Comparison of ENCODE assay signal across 15 mouse cellular contexts in genomic region chr9:45620049-45620448, GRCm38 (mm10).
DNase-seq lines count a peak whose midpoint lies in the region; ATAC-seq and TF ChIP-seq lines count a peak whose summit lies in the region.
"Had no signal": no experiment of that assay in that cellular context is flagged by ENCODE, and none has a peak within 500 bp of the region (broad histone marks: within the 10 kb centered on the region; RNA-seq: fewer than 3 reads in every experiment).

No protein-coding gene starts in this region.

- H3K27me3 ChIP-seq in forebrain, embryonic 12.5 days, result no peaks in the 10 kb centered on the region; the same call in 1 of the 2 replicates
- H3K27me3 ChIP-seq in forebrain, embryonic 11.5 days (ENCODE audit: control insufficient read depth, insufficient read depth, low read length), result no peaks in the 10 kb centered on the region
- no peaks in the 10 kb centered on the region for H3K27me3 ChIP-seq in midbrain, embryonic 11.5 days (ENCODE audit: control insufficient read depth, insufficient read depth, low read length)
- H3K27me3 ChIP-seq: embryonic facial prominence, embryonic 15.5 days had no signal

- TF ChIP-seq POLR2A in olfactory bulb, adult 2 months (IDR thresholded peaks at IDR 0.05; ENCODE audit: insufficient read depth, low read depth, low read length), result no peak

- TF ChIP-seq CTCF in olfactory bulb, adult 2 months (IDR thresholded peaks at IDR 0.05; ENCODE audit: insufficient read depth, low read depth, low read length), result no peak

- no peaks in the 10 kb centered on the region for H3K9me3 ChIP-seq in forebrain, embryonic 12.5 days
- no peaks in the 10 kb centered on the region for H3K9me3 ChIP-seq in forebrain, embryonic 11.5 days (ENCODE audit: control insufficient read depth, low read length)
- no peaks in the 10 kb centered on the region for H3K9me3 ChIP-seq in midbrain, embryonic 11.5 days (ENCODE audit: control insufficient read depth, low read length)
- H3K9me3 ChIP-seq: embryonic facial prominence, embryonic 15.5 days; heart, embryonic 13.5 days had no signal

- H3K36me3 ChIP-seq in forebrain, embryonic 12.5 days (replicated peaks), result no peaks in the 10 kb centered on the region
- H3K36me3 ChIP-seq in forebrain, embryonic 11.5 days (ENCODE audit: control insufficient read depth, insufficient read depth, low read length), result no peaks in the 10 kb centered on the region
- H3K36me3 ChIP-seq in midbrain, embryonic 11.5 days (ENCODE audit: control insufficient read depth, insufficient read depth, low read length), result no peaks in the 10 kb centered on the region
- H3K36me3 ChIP-seq: embryonic facial prominence, embryonic 15.5 days; heart, embryonic 13.5 days had no signal

- H3K4me2 ChIP-seq in forebrain, embryonic 12.5 days, result no peak overlapping the region
- H3K4me2 ChIP-seq in forebrain, embryonic 11.5 days (ENCODE audit: low read depth, low read length, severe bottlenecking), result no peak overlapping the region
- no peak overlapping the region for H3K4me2 ChIP-seq in midbrain, embryonic 11.5 days
- H3K4me2 ChIP-seq: embryonic facial prominence, embryonic 15.5 days; heart, embryonic 13.5 days had no signal

- H3K4me1 ChIP-seq in forebrain, embryonic 12.5 days, result peaks cover 30% of the 10 kb centered on the region
- H3K4me1 ChIP-seq in forebrain, embryonic 11.5 days (replicated peaks; ENCODE audit: control insufficient read depth, insufficient read depth, low read length), result peaks cover 4% of the 10 kb centered on the region; the same call in 1 of the 2 replicates
- H3K4me1 ChIP-seq in midbrain, embryonic 11.5 days (ENCODE audit: control insufficient read depth, insufficient read depth, low read length), result peaks cover 2% of the 10 kb centered on the region; the same call in 1 of the 2 replicates
- peaks cover 40% of the 10 kb centered on the region for H3K4me1 ChIP-seq in olfactory bulb, adult 2 months (ENCODE audit: control insufficient read depth, insufficient read depth, low read length)
- H3K4me1 ChIP-seq: heart, embryonic 13.5 days had no signal

- no peak overlapping the region for H3K4me3 ChIP-seq in forebrain, embryonic 12.5 days (replicated peaks)
- no peak overlapping the region for H3K4me3 ChIP-seq in forebrain, embryonic 11.5 days (ENCODE audit: low read depth, low read length)
- H3K4me3 ChIP-seq in midbrain, embryonic 11.5 days (ENCODE audit: low read depth, low read length), result no peak overlapping the region
- H3K4me3 ChIP-seq in olfactory bulb, adult 2 months (ENCODE audit: insufficient read depth, low read depth, low read length), result no peak overlapping the region
- H3K4me3 ChIP-seq: embryonic facial prominence, embryonic 15.5 days; heart, embryonic 13.5 days had no signal

- 47% methylated on average over 9 of the region's 9 CpGs for whole genome bisulfite sequencing in forebrain, embryonic 12.5 days
- 64% methylated on average over 9 of the region's 9 CpGs for WGBS in forebrain, embryonic 11.5 days
- 64% methylated on average over 9 of the region's 9 CpGs for WGBS in midbrain, embryonic 11.5 days
- WGBS in olfactory bulb, adult 2 months, result 28% methylated on average over 9 of the region's 9 CpGs

- no peak for ATAC-seq in forebrain, embryonic 12.5 days (ENCODE audit: low FRiP score)
- no peak for ATAC-seq in forebrain, embryonic 11.5 days (replicated peaks; ENCODE audit: low FRiP score)
- peak; percentile 22; the same call in 1 of the 2 replicates for ATAC-seq in midbrain, embryonic 11.5 days (ENCODE audit: low FRiP score)

- peak overlapping the region; percentile 57 for H3K27ac ChIP-seq in forebrain, embryonic 12.5 days
- no peak overlapping the region for H3K27ac ChIP-seq in forebrain, embryonic 11.5 days (ENCODE audit: low read depth, low read length)
- no peak overlapping the region for H3K27ac ChIP-seq in midbrain, embryonic 11.5 days (ENCODE audit: low read depth, low read length)
- H3K27ac ChIP-seq in olfactory bulb, adult 2 months (ENCODE audit: insufficient read depth, low read depth, low read length), result peak overlapping the region; percentile 27
- H3K27ac ChIP-seq: embryonic facial prominence, embryonic 15.5 days; heart, embryonic 13.5 days had no signal

- no peak for DNase-seq in forebrain, embryonic 11.5 days (ENCODE audit: low spot score)
- peak; percentile 51 to 53 for DNase-seq in right cerebral cortex, postnatal 10 days (ENCODE audit: low spot score in 2 of 2)
- no peak for DNase-seq in right cerebral cortex, postnatal 14 days
- no peak for DNase-seq in midbrain, embryonic 11.5 days (ENCODE audit: low spot score, missing footprints)
- DNase-seq in thymus, postnatal 10 days (ENCODE audit: low spot score in 2 of 2), result no peak
- DNase-seq in adrenal gland, postnatal 10 days, result no peak
- DNase-seq: cerebellum, adult 18-20 months; gastrocnemius, postnatal 36 days; heart, postnatal 4 days; kidney, adult 18-20 months; kidney, postnatal 4 days had no signal

- no peak overlapping the region for H3K9ac ChIP-seq in forebrain, embryonic 12.5 days
- no peak overlapping the region for H3K9ac ChIP-seq in forebrain, embryonic 11.5 days (ENCODE audit: low read length)
- H3K9ac ChIP-seq in midbrain, embryonic 11.5 days (ENCODE audit: low read length), result no peak overlapping the region
- H3K9ac ChIP-seq: embryonic facial prominence, embryonic 15.5 days; heart, embryonic 13.5 days had no signal

Comparison
In these comparisons a context has a peak if more than half of its experiments do, and no peak if none do; other contexts are left out.
1. H3K27ac ChIP-seq: peak in forebrain, embryonic 12.5 days (single experiment) and olfactory bulb, adult 2 months (single experiment); none in forebrain, embryonic 11.5 days (single experiment) and midbrain, embryonic 11.5 days (single experiment).
2. DNase-seq: peak in right cerebral cortex, postnatal 10 days (2 of 2); none in forebrain, embryonic 11.5 days (single experiment), right cerebral cortex, postnatal 14 days (single experiment), midbrain, embryonic 11.5 days (single experiment), thymus, postnatal 10 days (0 of 2) and adrenal gland, postnatal 10 days (single experiment).